Mouse (Mus musculus): ENCODE measurements around the gene Miip. TPM values are rescaled to one million over a fixed set of nuclear protein-coding genes. Genes with fewer than 3 reads are reported as not detected.

Gene Miip
- polyA plus RNA-seq, 1 experiment from 2014 or later, result 55.3 TPM

Other genes with a start within 250 kb of the Miip start
- gene Zfp979, start 226.3 kb downstream of the Miip start, polyA plus RNA-seq (2015; fragmentation: Nextera tagmentation; extraction: Ambion mirVana), result 4.1 and 4.5 TPM in 2 replicates
- not detected in 2 replicates for gene Zfp534, start 166.3 kb downstream of the Miip start, polyA plus RNA-seq (2015; fragmentation: Nextera tagmentation; extraction: Ambion mirVana)
- gene Zfp984, start 59.0 kb downstream of the Miip start, polyA plus RNA-seq (2015; fragmentation: Nextera tagmentation; extraction: Ambion mirVana), result 9.9 and 11.0 TPM in 2 replicates
- 5.4 TPM in 2 replicates for gene Zfp933, start 20.4 kb downstream of the Miip start, polyA plus RNA-seq (2015; fragmentation: Nextera tagmentation; extraction: Ambion mirVana)
- gene Fv1, start 163 bp upstream of the Miip start, polyA plus RNA-seq (2015; fragmentation: Nextera tagmentation; extraction: Ambion mirVana), result 12.9 and 13.1 TPM in 2 replicates
- 45.4 and 47.1 TPM in 2 replicates for gene Mfn2, start 35.9 kb upstream of the Miip start, polyA plus RNA-seq (2015; fragmentation: Nextera tagmentation; extraction: Ambion mirVana)
- gene Plod1, start 68.0 kb upstream of the Miip start, polyA plus RNA-seq (2015; fragmentation: Nextera tagmentation; extraction: Ambion mirVana), result 58.6 and 61.5 TPM in 2 replicates
- 10.4 and 13.9 TPM in 2 replicates for gene 2510039O18Rik, start 72.1 kb upstream of the Miip start, polyA plus RNA-seq (2015; fragmentation: Nextera tagmentation; extraction: Ambion mirVana)
- gene Nppb, start 117.0 kb upstream of the Miip start, polyA plus RNA-seq (2015; fragmentation: Nextera tagmentation; extraction: Ambion mirVana), result 0.21 TPM in 1 of 2 replicates, not detected in the other
- 0.41 and 1.00 TPM in 2 replicates for gene Nppa, start 131.9 kb upstream of the Miip start, polyA plus RNA-seq (2015; fragmentation: Nextera tagmentation; extraction: Ambion mirVana)
- gene Clcn6, start 170.0 kb upstream of the Miip start, polyA plus RNA-seq (2015; fragmentation: Nextera tagmentation; extraction: Ambion mirVana), result 6.4 and 6.8 TPM in 2 replicates
- 26.5 and 28.1 TPM in 2 replicates for gene Mthfr, start 170.3 kb upstream of the Miip start, polyA plus RNA-seq (2015; fragmentation: Nextera tagmentation; extraction: Ambion mirVana)
- gene Agtrap, start 219.2 kb upstream of the Miip start, polyA plus RNA-seq (2015; fragmentation: Nextera tagmentation; extraction: Ambion mirVana), result 28.1 and 31.5 TPM in 2 replicates

Data from kidney, embryonic 16.5 days (tissue).